In genomic region chr6:94507921-94508320, GRCm38 (mm10) we compare ENCODE assay signal across 20 mouse cellular contexts. TPM values are rescaled to one million over a fixed set of nuclear protein-coding genes. Genes with fewer than 3 reads are reported as not detected.
DNase-seq lines count a peak whose midpoint lies in the region; ATAC-seq and TF ChIP-seq lines count a peak whose summit lies in the region.
"Had no signal": no experiment of that assay in that cellular context is flagged by ENCODE, and none has a peak within 500 bp of the region (broad histone marks: within the 10 kb centered on the region; RNA-seq: fewer than 3 reads in every experiment).

No protein-coding gene starts in this region.

- H3K4me1 ChIP-seq in liver, embryonic 11.5 days (replicated peaks; ENCODE audit: control insufficient read depth, insufficient read depth, low read length): no peaks in the 10 kb centered on the region
- H3K4me1 ChIP-seq in liver, postnatal 0 days (ENCODE audit: insufficient read depth): no peaks in the 10 kb centered on the region
- no peaks in the 10 kb centered on the region for H3K4me1 ChIP-seq in hindbrain, embryonic 12.5 days
- H3K4me1 ChIP-seq: embryonic facial prominence, embryonic 12.5 days; forebrain, embryonic 13.5 days; forebrain, embryonic 15.5 days had no signal

- no peak overlapping the region for H3K9ac ChIP-seq in liver, embryonic 11.5 days (ENCODE audit: low read depth, low read length)
- no peak overlapping the region for H3K9ac ChIP-seq in liver, postnatal 0 days (replicated peaks)
- no peak overlapping the region for H3K9ac ChIP-seq in hindbrain, embryonic 12.5 days
- H3K9ac ChIP-seq: embryonic facial prominence, embryonic 12.5 days; forebrain, embryonic 13.5 days; forebrain, embryonic 15.5 days had no signal

- no peak overlapping the region for H3K4me3 ChIP-seq in liver, embryonic 11.5 days (ENCODE audit: low read depth, low read length)
- no peak overlapping the region for H3K4me3 ChIP-seq in liver, postnatal 0 days (ENCODE audit: low read depth, low read length)
- no peak overlapping the region for H3K4me3 ChIP-seq in hindbrain, embryonic 12.5 days
- H3K4me3 ChIP-seq: embryonic facial prominence, embryonic 10.5 days; embryonic facial prominence, embryonic 12.5 days; forebrain, embryonic 13.5 days; forebrain, embryonic 15.5 days had no signal

- no peaks in the 10 kb centered on the region for H3K36me3 ChIP-seq in liver, embryonic 11.5 days (ENCODE audit: control insufficient read depth, insufficient read depth, low read length)
- no peaks in the 10 kb centered on the region; the same call in 1 of the 2 replicates for H3K36me3 ChIP-seq in liver, postnatal 0 days (replicated peaks; ENCODE audit: insufficient read depth, low read length)
- no peaks in the 10 kb centered on the region; the same call in 1 of the 2 replicates for H3K36me3 ChIP-seq in hindbrain, embryonic 12.5 days
- H3K36me3 ChIP-seq: forebrain, embryonic 15.5 days had no signal

- no peak for ATAC-seq in liver, embryonic 11.5 days (replicated peaks; ENCODE audit: low FRiP score)
- ATAC-seq in liver, postnatal 0 days: no peak
- ATAC-seq in hindbrain, embryonic 12.5 days (ENCODE audit: low FRiP score): no peak
- ATAC-seq: activated CD4-positive, CD25-positive, alpha-beta regulatory T cell, adult 4 months; forebrain, embryonic 13.5 days; forebrain, embryonic 15.5 days; Patski had no signal

- H3K9me3 ChIP-seq in liver, embryonic 11.5 days (ENCODE audit: control insufficient read depth, low read length): no peaks in the 10 kb centered on the region
- no peaks in the 10 kb centered on the region for H3K9me3 ChIP-seq in liver, postnatal 0 days (ENCODE audit: low read length)
- no peaks in the 10 kb centered on the region for H3K9me3 ChIP-seq in hindbrain, embryonic 12.5 days (replicated peaks)
- H3K9me3 ChIP-seq: embryonic facial prominence, embryonic 10.5 days; embryonic facial prominence, embryonic 12.5 days; forebrain, embryonic 13.5 days; forebrain, embryonic 15.5 days; G1E had no signal

- peak; percentile 22 for DNase-seq in adrenal gland, postnatal 14 days
- DNase-seq in adrenal gland, adult 18-20 months (ENCODE audit: low spot score in 2 of 2): no peak
- DNase-seq in liver, embryonic 11.5 days (ENCODE audit: low spot score): peak; percentile 24
- DNase-seq in liver, postnatal 0 days: no peak
- DNase-seq in R1 (ENCODE audit: low read depth, low spot score): peak; percentile 14
- DNase-seq in urinary bladder, postnatal 10 days (ENCODE audit: low spot score): no peak
- DNase-seq: adrenal gland, adult 8-10 months; cerebellum, adult 11-12 months; cerebellum, adult 2 months; cerebellum, adult 9-10 months; cerebellum, postnatal 10 days; cerebellum, postnatal 25 days had no signal

- H3K27me3 ChIP-seq in liver, embryonic 11.5 days (replicated peaks; ENCODE audit: control insufficient read depth, insufficient read depth, low read length): no peaks in the 10 kb centered on the region
- H3K27me3 ChIP-seq in liver, postnatal 0 days (ENCODE audit: insufficient read depth, low read length): no peaks in the 10 kb centered on the region
- H3K27me3 ChIP-seq in hindbrain, embryonic 12.5 days: no peaks in the 10 kb centered on the region
- H3K27me3 ChIP-seq: embryonic facial prominence, embryonic 12.5 days; forebrain, embryonic 13.5 days; forebrain, embryonic 15.5 days; Patski had no signal

- TF ChIP-seq CTCF in liver, postnatal 0 days (IDR thresholded peaks at IDR 0.05; ENCODE audit: low read depth): no peak

- H3K27ac ChIP-seq in liver, embryonic 11.5 days (ENCODE audit: low read depth, low read length): no peak overlapping the region
- no peak overlapping the region for H3K27ac ChIP-seq in liver, postnatal 0 days (ENCODE audit: low read depth)
- H3K27ac ChIP-seq in hindbrain, embryonic 12.5 days: no peak overlapping the region
- H3K27ac ChIP-seq: embryonic facial prominence, embryonic 10.5 days; embryonic facial prominence, embryonic 12.5 days; forebrain, embryonic 13.5 days; forebrain, embryonic 15.5 days had no signal

- no peak for TF ChIP-seq EP300 in liver, postnatal 0 days (IDR thresholded peaks at IDR 0.05; ENCODE audit: low read depth)

- 90% methylated on average over 6 of the region's 6 CpGs for WGBS in liver, embryonic 11.5 days
- WGBS in liver, postnatal 0 days (ENCODE audit: insufficient replicate concordance): 87% methylated on average over 6 of the region's 6 CpGs
- WGBS in hindbrain, embryonic 12.5 days: 83% methylated on average over 6 of the region's 6 CpGs

- H3K4me2 ChIP-seq in liver, embryonic 11.5 days: no peak overlapping the region
- H3K4me2 ChIP-seq in liver, postnatal 0 days (ENCODE audit: low read depth, low read length): no peak overlapping the region
- no peak overlapping the region for H3K4me2 ChIP-seq in hindbrain, embryonic 12.5 days (replicated peaks)
- H3K4me2 ChIP-seq: embryonic facial prominence, embryonic 12.5 days; forebrain, embryonic 13.5 days; forebrain, embryonic 15.5 days had no signal

RNA-seq across cellular contexts. Expression of gene Slc25a26, which starts 7.8 kb away (rescaled TPM):
- 14.8 and 15.7 TPM in 2 replicates for total RNA-seq in adrenal gland, postnatal 14 days (2021)
- total RNA-seq in adrenal gland, adult 18-20 months (2021): 10 to 100 TPM; 13.2 to 13.8 TPM
- polyA plus RNA-seq in liver, embryonic 11.5 days (2014; fragmentation: Nextera tagmentation; extraction: Ambion mirVana): 6.4 and 8.2 TPM in 2 replicates
- 3.0 and 3.6 TPM in 2 replicates for polyA plus RNA-seq in liver, postnatal 0 days (2015; fragmentation: Nextera tagmentation; extraction: Ambion mirVana)
- polyA plus RNA-seq in hindbrain, embryonic 12.5 days (2016; fragmentation: Nextera tagmentation; extraction: Ambion mirVana): 6.8 and 8.8 TPM in 2 replicates

Comparison
In these comparisons a context has a peak if more than half of its experiments do, and no peak if none do; other contexts are left out.
1. DNase-seq: peak in adrenal gland, postnatal 14 days (single experiment), liver, embryonic 11.5 days (single experiment) and R1 (single experiment); none in adrenal gland, adult 18-20 months (0 of 2), liver, postnatal 0 days (single experiment) and urinary bladder, postnatal 10 days (single experiment).